In genomic region chr14:101510540-101511313, GRCm38 (mm10) we compare ENCODE assay signal across 8 mouse cellular contexts.
DNase-seq lines count a peak whose midpoint lies in the region; ATAC-seq lines count a peak whose summit lies in the region.
"Had no signal": no experiment of that assay in that cellular context is flagged by ENCODE, and none has a peak within 500 bp of the region (broad histone marks: within the 10 kb centered on the region; RNA-seq: fewer than 3 reads in every experiment).

No protein-coding gene starts in this region.

- H3K36me3 ChIP-seq in intestine, embryonic 14.5 days (ENCODE audit: control insufficient read depth, insufficient read depth, low read length): no peaks in the 10 kb centered on the region
- H3K36me3 ChIP-seq in intestine, embryonic 16.5 days (ENCODE audit: control insufficient read depth, insufficient read depth, low read length): no peaks in the 10 kb centered on the region
- H3K36me3 ChIP-seq in forebrain, embryonic 16.5 days (ENCODE audit: control insufficient read depth, insufficient read depth): no peaks in the 10 kb centered on the region
- H3K36me3 ChIP-seq: stomach, embryonic 15.5 days had no signal

- H3K4me3 ChIP-seq in intestine, embryonic 14.5 days (ENCODE audit: low read depth, low read length): no peak overlapping the region
- H3K4me3 ChIP-seq in intestine, embryonic 16.5 days (ENCODE audit: low read length): no peak overlapping the region
- H3K4me3 ChIP-seq in forebrain, embryonic 16.5 days (replicated peaks; ENCODE audit: low read length): no peak overlapping the region
- H3K4me3 ChIP-seq: stomach, embryonic 15.5 days had no signal

- H3K9ac ChIP-seq in intestine, embryonic 14.5 days (ENCODE audit: low read length): no peak overlapping the region
- no peak overlapping the region for H3K9ac ChIP-seq in intestine, embryonic 16.5 days (ENCODE audit: low read depth, low read length)
- H3K9ac ChIP-seq in forebrain, embryonic 16.5 days (replicated peaks; ENCODE audit: low read depth, low read length): no peak overlapping the region
- H3K9ac ChIP-seq: stomach, embryonic 15.5 days had no signal

- H3K9me3 ChIP-seq in intestine, embryonic 14.5 days (ENCODE audit: control insufficient read depth, low read length): no peaks in the 10 kb centered on the region
- H3K9me3 ChIP-seq in intestine, embryonic 16.5 days (ENCODE audit: control insufficient read depth, low read length): no peaks in the 10 kb centered on the region
- no peaks in the 10 kb centered on the region for H3K9me3 ChIP-seq in forebrain, embryonic 16.5 days (ENCODE audit: control insufficient read depth, low read length)
- H3K9me3 ChIP-seq: stomach, embryonic 15.5 days had no signal

- intact Hi-C loops in left cerebral cortex, postnatal 14 days (cut with DNase I): no loop called here

- H3K27me3 ChIP-seq in intestine, embryonic 14.5 days (replicated peaks; ENCODE audit: control insufficient read depth, insufficient read depth, low read length): no peaks in the 10 kb centered on the region
- H3K27me3 ChIP-seq in intestine, embryonic 16.5 days (replicated peaks; ENCODE audit: control insufficient read depth, insufficient read depth, low read length): no peaks in the 10 kb centered on the region
- no peaks in the 10 kb centered on the region for H3K27me3 ChIP-seq in forebrain, embryonic 16.5 days (replicated peaks; ENCODE audit: control insufficient read depth, insufficient read depth, low read length)
- H3K27me3 ChIP-seq: stomach, embryonic 15.5 days had no signal

- no peak overlapping the region for H3K4me2 ChIP-seq in intestine, embryonic 14.5 days (ENCODE audit: low read length)
- no peak overlapping the region for H3K4me2 ChIP-seq in intestine, embryonic 16.5 days (ENCODE audit: low read depth, low read length)
- H3K4me2 ChIP-seq in forebrain, embryonic 16.5 days (ENCODE audit: low read length): 0 out of 2 replicates have a peak overlapping the region, but pooled peaks have one; percentile 3
- H3K4me2 ChIP-seq: stomach, embryonic 15.5 days had no signal

- 75% methylated on average over 13 of the region's 13 CpGs for WGBS in intestine, embryonic 14.5 days
- WGBS in intestine, embryonic 16.5 days: 70% methylated on average over 13 of the region's 13 CpGs
- 38% methylated on average over 13 of the region's 13 CpGs for WGBS in forebrain, embryonic 16.5 days

- no peak for ATAC-seq in intestine, embryonic 14.5 days (replicated peaks; ENCODE audit: low FRiP score, low TSS enrichment, low read depth)
- no peak for ATAC-seq in intestine, embryonic 16.5 days
- peak; percentile 74 for ATAC-seq in forebrain, embryonic 16.5 days

- H3K27ac ChIP-seq in intestine, embryonic 14.5 days (ENCODE audit: low read depth): no peak overlapping the region
- no peak overlapping the region for H3K27ac ChIP-seq in intestine, embryonic 16.5 days (ENCODE audit: low read length)
- H3K27ac ChIP-seq in forebrain, embryonic 16.5 days (ENCODE audit: low read length): no peak overlapping the region
- H3K27ac ChIP-seq: stomach, embryonic 15.5 days had no signal

- H3K4me1 ChIP-seq in intestine, embryonic 14.5 days (replicated peaks; ENCODE audit: control insufficient read depth, insufficient read depth, low read length): no peaks in the 10 kb centered on the region
- H3K4me1 ChIP-seq in intestine, embryonic 16.5 days (ENCODE audit: control insufficient read depth, insufficient read depth, low read length): 0 out of 2 replicates have a peak, but pooled peaks cover 3% of the 10 kb centered on the region
- H3K4me1 ChIP-seq in forebrain, embryonic 16.5 days (replicated peaks; ENCODE audit: control insufficient read depth, insufficient read depth, low read length): peaks cover 11% of the 10 kb centered on the region
- H3K4me1 ChIP-seq: stomach, embryonic 15.5 days had no signal

- peak; percentile 41 for DNase-seq in intestine, embryonic 14.5 days (ENCODE audit: low spot score)
- peak; percentile 9 for DNase-seq in T-cell, adult 2 months (ENCODE audit: low spot score)
- peak; percentile 62 to 80 for DNase-seq in left cerebral cortex, postnatal 14 days (ENCODE audit: low spot score in 2 of 2)
- DNase-seq in kidney, adult 8-10 months: no peak
- DNase-seq in cerebellum, adult 9-11 months: no peak

Comparison
In these comparisons a context has a peak if more than half of its experiments do, and no peak if none do; other contexts are left out.
1. DNase-seq: peak in intestine, embryonic 14.5 days (single experiment), T-cell, adult 2 months (single experiment) and left cerebral cortex, postnatal 14 days (2 of 2); none in kidney, adult 8-10 months (0 of 2) and cerebellum, adult 9-11 months (single experiment).